Mouse (Mus musculus): ENCODE results near the gene Gdi2. TPM values are rescaled to one million over a fixed set of nuclear protein-coding genes. Genes with fewer than 3 reads are reported as not detected.
"Not testable (repeated sequence)": the region's sequence is repeated elsewhere in the genome, so short reads cannot be mapped to it uniquely, and the experiment has no call there.

Gene Gdi2
- polyA plus RNA-seq, 1 experiment from 2014 or later = 502 TPM

- Histone ChIP-seq H3K27ac (ENCODE audit: low read depth, low read length) (no peak overlapping the region), H3K36me3 (ENCODE audit: control insufficient read depth, insufficient read depth, low read length) (no peaks in the 10 kb centered on the region), H3K4me3 (ENCODE audit: low read depth, low read length) (no peak overlapping the region), H3K4me2 (ENCODE audit: low read depth, low read length, severe bottlenecking) (no peak overlapping the region), H3K9ac (ENCODE audit: low read length) (no peak overlapping the region), H3K4me1 (replicated peaks; ENCODE audit: control insufficient read depth, insufficient read depth, low read length) (no peaks in the 10 kb centered on the region), H3K27me3 (ENCODE audit: control insufficient read depth, insufficient read depth, low read length) (no peaks in the 10 kb centered on the region), H3K9me3 (ENCODE audit: control insufficient read depth, low read length) (no peaks in the 10 kb centered on the region)
- no peak for ATAC-seq (replicated peaks; ENCODE audit: low FRiP score)
- WGBS = 81% methylated on average over 8 of the region's 8 CpGs
- no peak for DNase-seq (ENCODE audit: low spot score)
Observed at GRCm38 (mm10) chr13:3526328-3526727, 11.5 kb upstream of the Gdi2 start.

- no peak overlapping the region for H3K4me2 ChIP-seq (ENCODE audit: low read depth, low read length, severe bottlenecking)
- DNase-seq (ENCODE audit: low spot score) = no peak
- H3K27me3 ChIP-seq (ENCODE audit: control insufficient read depth, insufficient read depth, low read length) = no peaks in the 10 kb centered on the region
- no peak overlapping the region for H3K27ac ChIP-seq (ENCODE audit: low read depth, low read length)
- H3K36me3 ChIP-seq (ENCODE audit: control insufficient read depth, insufficient read depth, low read length) = no peaks in the 10 kb centered on the region
- no peak overlapping the region for H3K9ac ChIP-seq (ENCODE audit: low read length)
- no peaks in the 10 kb centered on the region for H3K9me3 ChIP-seq (ENCODE audit: control insufficient read depth, low read length)
- no peak for ATAC-seq (replicated peaks; ENCODE audit: low FRiP score)
- H3K4me1 ChIP-seq (replicated peaks; ENCODE audit: control insufficient read depth, insufficient read depth, low read length) = no peaks in the 10 kb centered on the region
- 67% methylated on average over 3 of the region's 3 CpGs for WGBS
- no peak overlapping the region for H3K4me3 ChIP-seq (ENCODE audit: low read depth, low read length)
Observed at GRCm38 (mm10) chr13:3530451-3530850, 7.4 kb upstream of the Gdi2 start.

- not testable (repeated sequence) for DNase-seq (ENCODE audit: low spot score); H3K4me1 ChIP-seq (replicated peaks; ENCODE audit: control insufficient read depth, insufficient read depth, low read length); ATAC-seq (replicated peaks; ENCODE audit: low FRiP score); H3K9ac ChIP-seq (ENCODE audit: low read length); H3K27ac ChIP-seq (ENCODE audit: low read depth, low read length); H3K4me2 ChIP-seq (ENCODE audit: low read depth, low read length, severe bottlenecking); H3K36me3 ChIP-seq (ENCODE audit: control insufficient read depth, insufficient read depth, low read length); H3K4me3 ChIP-seq (ENCODE audit: low read depth, low read length); H3K9me3 ChIP-seq (ENCODE audit: control insufficient read depth, low read length); H3K27me3 ChIP-seq (ENCODE audit: control insufficient read depth, insufficient read depth, low read length)
- WGBS = 56% methylated on average over 2 of the region's 2 CpGs
Observed at GRCm38 (mm10) chr13:3531176-3531575, 6.7 kb upstream of the Gdi2 start.

- H3K9me3 ChIP-seq (ENCODE audit: control insufficient read depth, low read length) = no peaks in the 10 kb centered on the region; the same call in 1 of the 2 replicates
- DNase-seq (ENCODE audit: low spot score) (no peak), ATAC-seq (replicated peaks; ENCODE audit: low FRiP score) (0 out of 2 replicates have a peak, but pooled peaks have one; percentile 26)
- no peak overlapping the region for H3K4me3 ChIP-seq (ENCODE audit: low read depth, low read length)
- H3K36me3 ChIP-seq (ENCODE audit: control insufficient read depth, insufficient read depth, low read length) = no peaks in the 10 kb centered on the region
- no peak overlapping the region for H3K9ac ChIP-seq (ENCODE audit: low read length)
- no peak overlapping the region for H3K4me2 ChIP-seq (ENCODE audit: low read depth, low read length, severe bottlenecking)
- 72% methylated on average over 10 of the region's 10 CpGs for WGBS
- no peak overlapping the region for H3K27ac ChIP-seq (ENCODE audit: low read depth, low read length)
- no peaks in the 10 kb centered on the region for H3K4me1 ChIP-seq (replicated peaks; ENCODE audit: control insufficient read depth, insufficient read depth, low read length)
- no peaks in the 10 kb centered on the region for H3K27me3 ChIP-seq (ENCODE audit: control insufficient read depth, insufficient read depth, low read length)
Observed at GRCm38 (mm10) chr13:3531692-3532320, 6.1 kb upstream of the Gdi2 start.

- H3K36me3 ChIP-seq (ENCODE audit: control insufficient read depth, insufficient read depth, low read length) = no peaks in the 10 kb centered on the region
- DNase-seq (ENCODE audit: low spot score) = no peak
- H3K9me3 ChIP-seq (ENCODE audit: control insufficient read depth, low read length) = no peaks in the 10 kb centered on the region; the same call in 1 of the 2 replicates
- no peak overlapping the region for H3K4me3 ChIP-seq (ENCODE audit: low read depth, low read length)
- no peak overlapping the region for H3K4me2 ChIP-seq (ENCODE audit: low read depth, low read length, severe bottlenecking)
- H3K27ac ChIP-seq (ENCODE audit: low read depth, low read length) = no peak overlapping the region
- 0 out of 2 replicates have a peak, but pooled peaks cover 4% of the 10 kb centered on the region for H3K4me1 ChIP-seq (replicated peaks; ENCODE audit: control insufficient read depth, insufficient read depth, low read length)
- H3K9ac ChIP-seq (ENCODE audit: low read length) = no peak overlapping the region
- H3K27me3 ChIP-seq (ENCODE audit: control insufficient read depth, insufficient read depth, low read length) = no peaks in the 10 kb centered on the region
- ATAC-seq (replicated peaks; ENCODE audit: low FRiP score) = no peak
- 70% methylated on average over 4 of the region's 4 CpGs for WGBS
Observed at GRCm38 (mm10) chr13:3532451-3532850, 5.4 kb upstream of the Gdi2 start.

GRCm38 (mm10) chr13:3534146-3534545, 3.7 kb upstream of the Gdi2 start:
- 95% methylated on average over 4 of the region's 4 CpGs for WGBS

GRCm38 (mm10) chr13:3538223-3538968, 533 bp downstream of the Gdi2 start:
- DNase-seq (ENCODE audit: low spot score) (peak; percentile 79), ATAC-seq (replicated peaks; ENCODE audit: low FRiP score) (peak; percentile 64)
- H3K9ac ChIP-seq (ENCODE audit: low read length) = peak overlapping the region; percentile 96
- no peaks in the 10 kb centered on the region for H3K36me3 ChIP-seq (ENCODE audit: control insufficient read depth, insufficient read depth, low read length)
- no peaks in the 10 kb centered on the region for H3K27me3 ChIP-seq (ENCODE audit: control insufficient read depth, insufficient read depth, low read length)
- peaks cover 16% of the 10 kb centered on the region for H3K4me1 ChIP-seq (replicated peaks; ENCODE audit: control insufficient read depth, insufficient read depth, low read length)
- WGBS = under 1% methylated on average over 59 of the region's 59 CpGs
- H3K4me2 ChIP-seq (ENCODE audit: low read depth, low read length, severe bottlenecking) = peak overlapping the region; percentile 59
- H3K4me3 ChIP-seq (ENCODE audit: low read depth, low read length) = peak overlapping the region; percentile 91
- H3K9me3 ChIP-seq (ENCODE audit: control insufficient read depth, low read length) = no peaks in the 10 kb centered on the region; the same call in 1 of the 2 replicates
- peak overlapping the region; percentile 91 for H3K27ac ChIP-seq (ENCODE audit: low read depth, low read length)

More at GRCm38 (mm10) chr13:3534146-3534545, 3.7 kb upstream of the Gdi2 start:
- Histone ChIP-seq H3K27ac (ENCODE audit: low read depth, low read length) (no peak overlapping the region), H3K9me3 (ENCODE audit: control insufficient read depth, low read length) (no peaks in the 10 kb centered on the region; the same call in 1 of the 2 replicates), H3K4me3 (ENCODE audit: low read depth, low read length) (no peak overlapping the region), H3K27me3 (ENCODE audit: control insufficient read depth, insufficient read depth, low read length) (no peaks in the 10 kb centered on the region), H3K36me3 (ENCODE audit: control insufficient read depth, insufficient read depth, low read length) (no peaks in the 10 kb centered on the region), H3K4me1 (replicated peaks; ENCODE audit: control insufficient read depth, insufficient read depth, low read length) (0 out of 2 replicates have a peak, but pooled peaks cover 4% of the 10 kb centered on the region), H3K9ac (ENCODE audit: low read length) (no peak overlapping the region), H3K4me2 (ENCODE audit: low read depth, low read length, severe bottlenecking) (no peak overlapping the region)
- ATAC-seq (replicated peaks; ENCODE audit: low FRiP score) (no peak), DNase-seq (ENCODE audit: low spot score) (no peak)

- 3% methylated on average over 15 of the region's 15 CpGs for WGBS
- ATAC-seq (replicated peaks; ENCODE audit: low FRiP score) = no peak
- DNase-seq (ENCODE audit: low spot score) = peak; percentile 50
Observed at GRCm38 (mm10) chr13:3538969-3539562, 1.2 kb downstream of the Gdi2 start.

More at GRCm38 (mm10) chr13:3538969-3539562, 1.2 kb downstream of the Gdi2 start:
- Histone ChIP-seq H3K4me3 (ENCODE audit: low read depth, low read length) (peak overlapping the region; percentile 91), H3K27me3 (ENCODE audit: control insufficient read depth, insufficient read depth, low read length) (no peaks in the 10 kb centered on the region), H3K9me3 (ENCODE audit: control insufficient read depth, low read length) (no peaks in the 10 kb centered on the region; the same call in 1 of the 2 replicates), H3K4me2 (ENCODE audit: low read depth, low read length, severe bottlenecking) (peak overlapping the region; percentile 59), H3K27ac (ENCODE audit: low read depth, low read length) (no peak overlapping the region; the same call in 1 of the 2 replicates), H3K9ac (ENCODE audit: low read length) (peak overlapping the region; percentile 96), H3K4me1 (replicated peaks; ENCODE audit: control insufficient read depth, insufficient read depth, low read length) (peaks cover 16% of the 10 kb centered on the region), H3K36me3 (ENCODE audit: control insufficient read depth, insufficient read depth, low read length) (no peaks in the 10 kb centered on the region)
